Mouse (Mus musculus): ENCODE measurements around the gene Zfp385b. TPM values are rescaled to one million over a fixed set of nuclear protein-coding genes. Genes with fewer than 3 reads are reported as not detected.
A peak's percentile ranks its signal among the peaks of the same experiment; 100 is the strongest.

Gene Zfp385b
- total and polyA plus RNA-seq, 2 experiments: 10.2 to 36.5 TPM

DNA sequence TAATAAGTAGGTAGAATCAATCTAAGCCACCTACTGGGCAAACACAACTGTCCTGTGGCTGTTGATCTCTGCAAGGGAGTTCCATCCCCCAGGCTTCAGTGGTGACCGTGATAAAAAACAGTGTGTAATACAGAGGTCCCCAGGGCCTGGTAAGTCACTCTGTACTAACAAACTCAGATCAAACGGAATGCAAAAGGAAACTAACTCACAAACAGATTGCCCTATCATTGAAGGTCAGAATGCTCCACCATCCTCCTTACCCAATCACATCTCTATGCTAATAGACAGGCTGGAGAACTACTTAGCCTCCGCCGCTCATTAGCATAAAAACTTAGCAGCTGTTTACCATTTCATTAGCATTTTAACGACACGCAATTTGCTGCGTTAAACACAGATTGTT, 313.1 kb downstream of the Zfp385b start:
- peak; percentile 66 for DNase-seq (ENCODE audit: extremely low read depth, low read depth, low spot score)
- 23% methylated on average over 7 of the region's 7 CpGs for WGBS
- H3K27ac ChIP-seq (replicated peaks; ENCODE audit: insufficient read depth, low read depth, low read length): 0 out of 2 replicates have a peak overlapping the region, but pooled peaks have one; percentile 7
- H3K9ac ChIP-seq (ENCODE audit: low read depth, low read length): no peak overlapping the region
- H3K27me3 ChIP-seq (ENCODE audit: control insufficient read depth, insufficient read depth, low read length): no peaks in the 10 kb centered on the region
- no peak for TF ChIP-seq POLR2A (IDR thresholded peaks at IDR 0.05; ENCODE audit: extremely low read depth, insufficient read depth, low read length)
- no peak for TF ChIP-seq CTCF (IDR thresholded peaks at IDR 0.05; ENCODE audit: low read depth, low read length)
- H3K4me3 ChIP-seq (ENCODE audit: insufficient read depth, low read depth, low read length): no peak overlapping the region
- H3K79me2 ChIP-seq (ENCODE audit: control insufficient read depth, insufficient read depth, low read length): peaks cover 9% of the 10 kb centered on the region
- H3K36me3 ChIP-seq (ENCODE audit: control insufficient read depth, insufficient read depth, low read length): peaks cover 8% of the 10 kb centered on the region; the same call in 1 of the 2 replicates
- H3K4me1 ChIP-seq (ENCODE audit: control insufficient read depth, insufficient read depth, low read length): peaks cover 25% of the 10 kb centered on the region

DNA sequence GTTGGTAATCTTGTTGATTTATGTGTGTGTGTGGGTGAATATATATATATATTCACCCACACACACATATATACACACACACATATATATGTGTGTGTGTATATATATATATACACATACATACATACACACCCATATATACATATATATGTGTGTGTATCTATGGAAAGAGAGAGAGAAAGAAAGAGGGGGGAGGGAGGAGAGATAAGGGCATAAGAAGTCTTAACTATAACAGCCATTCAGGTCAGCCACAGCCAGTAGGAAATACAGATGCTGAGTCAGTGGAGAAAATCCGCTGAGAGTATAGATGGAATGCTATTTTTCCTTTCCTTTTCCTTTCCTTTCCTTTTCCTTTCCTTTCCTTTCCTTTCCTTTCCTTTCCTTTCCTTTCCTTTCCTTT, 313.8 kb downstream of the Zfp385b start:
- Histone ChIP-seq H3K4me1 (ENCODE audit: control insufficient read depth, insufficient read depth, low read length) (peaks cover 25% of the 10 kb centered on the region), H3K27ac (replicated peaks; ENCODE audit: insufficient read depth, low read depth, low read length) (no peak overlapping the region)
- 70% methylated on average over 1 of the region's 1 CpGs for WGBS

GRCm38 (mm10) chr2:77503674-77504351, 315.6 kb downstream of the Zfp385b start:
- Histone ChIP-seq H3K27me3 (ENCODE audit: control insufficient read depth, insufficient read depth, low read length) (no peaks in the 10 kb centered on the region), H3K79me2 (ENCODE audit: control insufficient read depth, insufficient read depth, low read length) (peaks cover 6% of the 10 kb centered on the region), H3K9ac (ENCODE audit: low read depth, low read length) (no peak overlapping the region), H3K27ac (replicated peaks; ENCODE audit: insufficient read depth, low read depth, low read length) (peak overlapping the region; percentile 35), H3K36me3 (ENCODE audit: control insufficient read depth, insufficient read depth, low read length) (peaks cover 14% of the 10 kb centered on the region), H3K4me3 (ENCODE audit: insufficient read depth, low read depth, low read length) (no peak overlapping the region), H3K4me1 (ENCODE audit: control insufficient read depth, insufficient read depth, low read length) (peaks cover 22% of the 10 kb centered on the region)
- TF ChIP-seq POLR2A (IDR thresholded peaks at IDR 0.05; ENCODE audit: extremely low read depth, insufficient read depth, low read length) (no peak), CTCF (IDR thresholded peaks at IDR 0.05; ENCODE audit: low read depth, low read length) (no peak)
- 26% methylated on average over 6 of the region's 6 CpGs for WGBS
- DNase-seq (ENCODE audit: extremely low read depth, low read depth, low spot score): peak; percentile 100

More for the DNA sequence above, 313.8 kb downstream of the Zfp385b start:
- H3K36me3 ChIP-seq (ENCODE audit: control insufficient read depth, insufficient read depth, low read length): peaks cover 8% of the 10 kb centered on the region
- no peaks in the 10 kb centered on the region for H3K27me3 ChIP-seq (ENCODE audit: control insufficient read depth, insufficient read depth, low read length)
- H3K79me2 ChIP-seq (ENCODE audit: control insufficient read depth, insufficient read depth, low read length): peaks cover 11% of the 10 kb centered on the region
- no peak overlapping the region for H3K9ac ChIP-seq (ENCODE audit: low read depth, low read length)
- no peak for DNase-seq (ENCODE audit: extremely low read depth, low read depth, low spot score)
- TF ChIP-seq POLR2A (IDR thresholded peaks at IDR 0.05; ENCODE audit: extremely low read depth, insufficient read depth, low read length): no peak
- no peak for TF ChIP-seq CTCF (IDR thresholded peaks at IDR 0.05; ENCODE audit: low read depth, low read length)
- H3K4me3 ChIP-seq (ENCODE audit: insufficient read depth, low read depth, low read length): no peak overlapping the region

DNA sequence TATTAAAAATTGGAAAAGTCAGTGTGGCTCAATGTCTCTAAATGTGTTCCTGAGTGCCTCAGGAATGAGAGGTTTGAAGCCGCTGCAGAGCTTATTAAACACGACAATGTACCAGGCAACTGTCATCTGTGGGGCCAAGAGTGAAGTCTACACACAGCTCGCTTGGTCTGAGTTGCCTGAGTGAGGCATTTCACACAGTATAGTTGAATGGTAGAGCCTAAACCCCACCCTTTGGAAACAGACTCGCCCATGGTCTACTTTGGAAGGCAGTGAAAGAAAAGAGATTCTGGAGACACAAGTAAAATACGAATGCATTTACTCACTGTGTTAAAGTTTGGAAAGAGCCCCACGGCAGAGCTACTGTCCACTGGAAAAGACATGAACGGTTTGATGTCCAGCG, 316.2 kb downstream of the Zfp385b start:
- Histone ChIP-seq H3K27ac (replicated peaks; ENCODE audit: insufficient read depth, low read depth, low read length) (peak overlapping the region; percentile 86), H3K9ac (ENCODE audit: low read depth, low read length) (no peak overlapping the region), H3K4me3 (ENCODE audit: insufficient read depth, low read depth, low read length) (no peak overlapping the region), H3K27me3 (ENCODE audit: control insufficient read depth, insufficient read depth, low read length) (no peaks in the 10 kb centered on the region), H3K79me2 (ENCODE audit: control insufficient read depth, insufficient read depth, low read length) (peaks cover 6% of the 10 kb centered on the region), H3K4me1 (ENCODE audit: control insufficient read depth, insufficient read depth, low read length) (peaks cover 19% of the 10 kb centered on the region), H3K36me3 (ENCODE audit: control insufficient read depth, insufficient read depth, low read length) (peaks cover 17% of the 10 kb centered on the region)
- WGBS: 48% methylated on average over 8 of the region's 8 CpGs
- TF ChIP-seq CTCF (IDR thresholded peaks at IDR 0.05; ENCODE audit: low read depth, low read length): no peak
- no peak for DNase-seq (ENCODE audit: extremely low read depth, low read depth, low spot score)

DNA sequence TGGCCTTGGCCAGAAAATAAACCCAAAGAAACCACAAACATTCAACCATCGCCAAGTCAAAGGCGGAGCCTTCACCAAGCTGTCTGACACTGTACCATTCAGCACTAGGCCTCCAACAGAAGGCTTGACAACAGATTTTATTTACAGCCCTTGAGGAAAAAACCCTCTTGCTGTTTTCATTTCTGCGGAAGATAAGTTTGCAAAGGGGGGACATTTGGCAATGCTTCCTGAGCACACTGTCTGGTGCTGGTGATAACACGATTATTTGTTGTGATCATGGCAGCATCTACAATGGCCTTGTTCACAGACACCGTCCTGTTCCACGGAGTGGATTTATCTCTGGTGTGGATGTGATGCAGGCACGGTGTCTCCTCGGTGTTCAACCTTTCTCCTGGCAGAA, 317.0 kb downstream of the Zfp385b start:
- no peak for DNase-seq (ENCODE audit: extremely low read depth, low read depth, low spot score)
- Histone ChIP-seq H3K4me3 (ENCODE audit: insufficient read depth, low read depth, low read length) (no peak overlapping the region), H3K9ac (ENCODE audit: low read depth, low read length) (no peak overlapping the region), H3K27ac (replicated peaks; ENCODE audit: insufficient read depth, low read depth, low read length) (no peak overlapping the region), H3K36me3 (ENCODE audit: control insufficient read depth, insufficient read depth, low read length) (peaks cover 17% of the 10 kb centered on the region), H3K4me1 (ENCODE audit: control insufficient read depth, insufficient read depth, low read length) (peaks cover 17% of the 10 kb centered on the region), H3K79me2 (ENCODE audit: control insufficient read depth, insufficient read depth, low read length) (peaks cover 6% of the 10 kb centered on the region), H3K27me3 (ENCODE audit: control insufficient read depth, insufficient read depth, low read length) (no peaks in the 10 kb centered on the region)
- TF ChIP-seq POLR2A (IDR thresholded peaks at IDR 0.05; ENCODE audit: extremely low read depth, insufficient read depth, low read length) (no peak), CTCF (IDR thresholded peaks at IDR 0.05; ENCODE audit: low read depth, low read length) (no peak)
- WGBS: 72% methylated on average over 8 of the region's 8 CpGs

GRCm38 (mm10) chr2:77500480-77500879, 319.0 kb downstream of the Zfp385b start:
- Histone ChIP-seq H3K9ac (ENCODE audit: low read depth, low read length) (no peak overlapping the region), H3K36me3 (ENCODE audit: control insufficient read depth, insufficient read depth, low read length) (peaks cover 17% of the 10 kb centered on the region), H3K27me3 (ENCODE audit: control insufficient read depth, insufficient read depth, low read length) (no peaks in the 10 kb centered on the region), H3K4me3 (ENCODE audit: insufficient read depth, low read depth, low read length) (no peak overlapping the region), H3K79me2 (ENCODE audit: control insufficient read depth, insufficient read depth, low read length) (peaks cover 8% of the 10 kb centered on the region), H3K27ac (replicated peaks; ENCODE audit: insufficient read depth, low read depth, low read length) (no peak overlapping the region), H3K4me1 (ENCODE audit: control insufficient read depth, insufficient read depth, low read length) (peaks cover 19% of the 10 kb centered on the region)
- TF ChIP-seq CTCF (IDR thresholded peaks at IDR 0.05; ENCODE audit: low read depth, low read length): no peak
- TF ChIP-seq POLR2A (IDR thresholded peaks at IDR 0.05; ENCODE audit: extremely low read depth, insufficient read depth, low read length): no peak
- no peak for DNase-seq (ENCODE audit: extremely low read depth, low read depth, low spot score)
- 80% methylated on average over 6 of the region's 6 CpGs for WGBS
